Mouse (Mus musculus) midbrain, embryonic 16.5 days (tissue): ENCODE measurements at regions not wholly inside any gene's neighbourhood (a gene's known extent, or its start where the extent isn't known, plus 50 kb on each side); places are given as distances from the start of the nearest gene placed in this dataset.
A peak's percentile ranks its signal among the peaks of the same experiment; 100 is the strongest.

Experiments used
- ATAC-seq: fragments of 200-750 bp; cut with Nextera tagmentation; 2 replicates; pipeline ENCODE4 v1.8.0; 2017; ENCODE audit warnings: moderate TSS enrichment
- H3K27ac ChIP-seq: fragments of 300-500 bp; sonication (generic); 2 replicates; pipeline ENCODE4 v1.5.1; 2014; ENCODE audit warnings: mild to moderate bottlenecking, low read length, mixed read lengths
- H3K27me3 ChIP-seq: fragments of 300-500 bp; sonication (generic); 2 replicates; pipeline ENCODE4 v1.6.1; 2014; ENCODE audit warnings: low read depth, low read length, mixed read lengths; ENCODE audit not compliant: control insufficient read depth, insufficient read depth
- H3K36me3 ChIP-seq: fragments of 300-500 bp; sonication (generic); 2 replicates; pipeline ENCODE4 v1.6.1; 2014; ENCODE audit warnings: mild to moderate bottlenecking, low read length, moderate library complexity, mixed read lengths; ENCODE audit not compliant: control insufficient read depth, insufficient read depth
- H3K4me1 ChIP-seq: fragments of 300-500 bp; sonication (generic); 2 replicates; pipeline ENCODE4 v1.6.1; 2014; ENCODE audit warnings: mild to moderate bottlenecking, low read length, mixed read lengths; ENCODE audit not compliant: control insufficient read depth, insufficient read depth
- H3K4me2 ChIP-seq: fragments of 300-500 bp; sonication (generic); 2 replicates; pipeline ENCODE4 v1.6.1; 2014; ENCODE audit warnings: mild to moderate bottlenecking, low read length, mixed read lengths
- H3K4me3 ChIP-seq: fragments of 300-500 bp; sonication (generic); 2 replicates; pipeline ENCODE4 v1.5.1; 2014; ENCODE audit warnings: low read depth, mild to moderate bottlenecking, low read length, moderate library complexity, mixed read lengths
- H3K9ac ChIP-seq: fragments of 300-500 bp; sonication (generic); 2 replicates; pipeline ENCODE4 v1.6.1; 2014; ENCODE audit warnings: low read depth, low read length, mixed read lengths
- H3K9me3 ChIP-seq: fragments of 300-500 bp; sonication (generic); replicated peaks from 2 replicates; pipeline ENCODE4 v1.6.1; 2014; ENCODE audit warnings: mild to moderate bottlenecking, low read length, mixed read lengths; ENCODE audit not compliant: control insufficient read depth, poor library complexity, severe bottlenecking
- WGBS: fragments of 180-500 bp; shearing (Covaris S2); extraction: QIAGEN DNeasy Blood & Tissue Kit; methylation state at CpG from one replicate; pipeline ENCODE4 v1.1.7; 2014; 5-methylcytosine and 5-hydroxymethylcytosine counted together

DNA sequence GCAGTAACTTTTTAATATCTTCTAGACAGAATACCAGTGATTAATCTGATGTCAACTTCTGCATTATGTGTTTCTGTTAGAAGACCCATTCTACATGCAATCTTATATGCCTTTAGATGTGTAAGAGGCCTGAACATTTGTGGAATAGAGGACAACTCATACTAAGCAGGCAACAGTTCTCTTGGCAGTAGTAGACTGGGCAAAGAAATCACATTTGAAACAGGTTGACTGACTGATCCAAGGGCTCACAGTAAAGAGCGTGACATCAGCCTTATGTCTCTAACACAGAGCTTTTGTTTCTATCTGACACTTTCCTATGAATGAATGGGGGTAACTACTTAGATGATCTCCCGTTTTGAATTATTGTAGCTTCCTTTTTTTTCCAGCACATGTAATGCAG is 124.8 kb upstream of the Tom1l1 start:
- 85% methylated on average over 2 of the region's 2 CpGs for WGBS
- Histone ChIP-seq H3K4me2 (no peak overlapping the region), H3K9me3 (no peaks in the 10 kb centered on the region), H3K9ac (no peak overlapping the region), H3K4me1 (no peaks in the 10 kb centered on the region), H3K27me3 (no peaks in the 10 kb centered on the region), H3K27ac (no peak overlapping the region), H3K4me3 (no peak overlapping the region), H3K36me3 (no peaks in the 10 kb centered on the region)
- no peak for ATAC-seq

- no peak for ATAC-seq
- Histone ChIP-seq H3K4me1 (no peaks in the 10 kb centered on the region), H3K27me3 (no peaks in the 10 kb centered on the region), H3K27ac (no peak overlapping the region), H3K36me3 (no peaks in the 10 kb centered on the region), H3K4me2 (no peak overlapping the region), H3K9ac (no peak overlapping the region), H3K4me3 (no peak overlapping the region), H3K9me3 (no peaks in the 10 kb centered on the region)
- 86% methylated on average over 4 of the region's 4 CpGs for WGBS
Observed at GRCm38 (mm10) chr11:90812530-90812929, 124.4 kb upstream of the Tom1l1 start.

GRCm38 (mm10) chr11:90808443-90808842 is 120.3 kb upstream of the Tom1l1 start:
- Histone ChIP-seq H3K27me3 (no peaks in the 10 kb centered on the region), H3K27ac (no peak overlapping the region), H3K4me2 (no peak overlapping the region), H3K4me1 (no peaks in the 10 kb centered on the region), H3K36me3 (no peaks in the 10 kb centered on the region), H3K9me3 (no peaks in the 10 kb centered on the region), H3K9ac (no peak overlapping the region), H3K4me3 (no peak overlapping the region)
- ATAC-seq = no peak
- WGBS = 76% methylated on average over 1 of the region's 1 CpGs

GRCm38 (mm10) chr11:90807343-90807742 is 119.2 kb upstream of the Tom1l1 start:
- Histone ChIP-seq H3K27me3 (no peaks in the 10 kb centered on the region), H3K4me2 (no peak overlapping the region)

DNA sequence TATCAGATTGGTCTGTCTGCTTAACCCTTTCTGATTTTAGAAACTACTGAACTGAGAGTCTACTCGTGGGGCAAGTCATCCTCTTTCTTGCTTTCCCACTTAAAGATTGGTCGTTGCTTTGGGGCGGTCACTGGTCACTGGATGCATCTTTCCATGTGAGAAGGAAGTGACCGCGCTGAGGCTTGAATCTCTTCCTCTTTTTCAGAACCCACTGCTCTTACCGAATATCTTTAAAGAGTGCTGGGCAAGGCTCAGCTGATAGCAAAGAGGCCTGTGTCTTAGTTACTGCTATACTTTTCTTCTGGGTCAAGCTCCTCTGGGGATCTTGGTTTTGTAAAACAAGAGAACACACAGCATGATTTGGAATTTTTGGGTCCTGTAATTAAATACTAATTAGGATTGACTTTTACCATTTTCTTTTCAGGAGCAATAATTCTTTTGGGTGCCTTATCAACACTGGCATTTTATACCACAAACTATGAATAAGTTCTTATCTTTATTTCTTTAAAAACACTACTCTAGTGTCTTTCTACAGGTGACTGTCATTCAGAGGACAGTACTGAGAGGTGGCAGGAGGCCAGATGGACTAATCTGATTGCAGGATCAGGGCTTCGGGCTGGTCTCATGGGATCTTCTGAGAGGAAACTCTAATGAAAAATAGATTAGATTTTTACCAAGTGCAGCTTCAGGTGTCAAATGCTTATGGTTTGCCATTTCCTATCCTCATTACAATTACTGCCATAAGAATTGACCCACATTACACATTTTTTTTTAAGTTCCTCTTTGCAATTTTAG is 114.6 kb upstream of the Tom1l1 start:
- Histone ChIP-seq H3K9ac (no peak overlapping the region), H3K4me3 (no peak overlapping the region), H3K27me3 (no peaks in the 10 kb centered on the region), H3K4me2 (no peak overlapping the region), H3K27ac (no peak overlapping the region), H3K36me3 (no peaks in the 10 kb centered on the region), H3K9me3 (no peaks in the 10 kb centered on the region), H3K4me1 (no peaks in the 10 kb centered on the region)
- ATAC-seq = no peak
- 81% methylated on average over 7 of the region's 7 CpGs for WGBS

More at GRCm38 (mm10) chr11:90807343-90807742, 119.2 kb upstream of the Tom1l1 start:
- no peaks in the 10 kb centered on the region for H3K4me1 ChIP-seq
- no peak overlapping the region for H3K4me3 ChIP-seq
- no peak overlapping the region for H3K27ac ChIP-seq
- H3K9ac ChIP-seq = no peak overlapping the region
- H3K36me3 ChIP-seq = no peaks in the 10 kb centered on the region
- no peak for ATAC-seq
- 77% methylated on average over 5 of the region's 5 CpGs for WGBS
- no peaks in the 10 kb centered on the region for H3K9me3 ChIP-seq

DNA sequence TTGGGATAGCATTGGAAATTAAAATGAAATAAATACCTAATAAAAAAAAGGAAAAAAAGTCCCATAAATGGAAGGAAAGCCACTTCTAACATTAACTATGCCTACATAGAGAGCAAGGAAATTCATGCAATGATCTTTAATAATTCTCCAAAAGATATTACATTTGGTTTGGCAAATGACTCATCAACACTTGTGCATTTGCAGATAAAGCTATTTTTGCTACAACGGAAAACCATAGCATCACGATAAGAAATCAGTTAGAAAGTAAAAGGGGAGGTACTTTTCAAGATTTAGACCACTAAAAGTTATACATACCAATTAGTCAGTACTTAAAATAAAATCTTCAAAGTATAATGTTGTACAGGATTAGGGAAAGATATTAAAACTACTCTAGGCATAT is 109.4 kb upstream of the Tom1l1 start:
- ATAC-seq = no peak
- Histone ChIP-seq H3K9me3 (no peaks in the 10 kb centered on the region), H3K9ac (no peak overlapping the region), H3K4me3 (no peak overlapping the region), H3K27ac (no peak overlapping the region), H3K4me2 (no peak overlapping the region), H3K36me3 (no peaks in the 10 kb centered on the region), H3K27me3 (no peaks in the 10 kb centered on the region), H3K4me1 (no peaks in the 10 kb centered on the region)
- WGBS = 98% methylated on average over 2 of the region's 2 CpGs

- H3K4me2 ChIP-seq = no peak overlapping the region
- no peaks in the 10 kb centered on the region for H3K9me3 ChIP-seq
- no peaks in the 10 kb centered on the region for H3K27me3 ChIP-seq
- WGBS = 87% methylated on average over 8 of the region's 8 CpGs
- no peaks in the 10 kb centered on the region for H3K36me3 ChIP-seq
- H3K4me1 ChIP-seq = no peaks in the 10 kb centered on the region
- ATAC-seq = no peak
- no peak overlapping the region for H3K4me3 ChIP-seq
- no peak overlapping the region for H3K27ac ChIP-seq
- H3K9ac ChIP-seq = no peak overlapping the region
Observed at GRCm38 (mm10) chr11:90783537-90783936, 95.4 kb upstream of the Tom1l1 start.

GRCm38 (mm10) chr11:90782975-90783374 is 94.8 kb upstream of the Tom1l1 start:
- Histone ChIP-seq H3K27me3 (no peaks in the 10 kb centered on the region), H3K4me3 (no peak overlapping the region), H3K4me2 (no peak overlapping the region), H3K27ac (no peak overlapping the region), H3K9me3 (no peaks in the 10 kb centered on the region), H3K9ac (no peak overlapping the region), H3K4me1 (no peaks in the 10 kb centered on the region), H3K36me3 (no peaks in the 10 kb centered on the region)
- no peak for ATAC-seq
- WGBS = 43% methylated on average over 6 of the region's 6 CpGs

DNA sequence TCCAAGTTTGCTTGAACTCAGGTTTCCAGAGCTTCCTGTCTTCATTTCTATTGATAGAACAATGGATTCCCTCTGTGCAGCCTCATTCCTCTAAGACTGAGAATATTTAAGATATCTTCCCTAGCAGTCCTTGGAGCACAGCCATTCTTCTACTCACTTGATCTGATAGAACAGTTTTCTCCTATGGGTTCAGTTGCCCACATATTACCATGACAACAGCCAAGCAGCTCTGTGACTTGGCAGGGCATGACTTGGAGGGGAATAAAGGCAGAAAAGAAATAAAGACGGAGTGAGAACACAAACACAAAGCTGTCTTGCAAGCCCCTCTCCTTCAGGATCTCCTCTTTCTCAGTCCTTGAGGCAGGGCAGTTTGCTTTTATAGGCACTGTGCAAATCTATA is 87.6 kb upstream of the Tom1l1 start:
- Histone ChIP-seq H3K36me3 (no peaks in the 10 kb centered on the region), H3K9ac (no peak overlapping the region), H3K27ac (no peak overlapping the region), H3K4me3 (no peak overlapping the region), H3K9me3 (no peaks in the 10 kb centered on the region), H3K27me3 (no peaks in the 10 kb centered on the region), H3K4me2 (no peak overlapping the region), H3K4me1 (no peaks in the 10 kb centered on the region)
- 14% methylated on average over 1 of the region's 1 CpGs for WGBS
- 0 out of 2 replicates have a peak, but pooled peaks have one; percentile 32 for ATAC-seq
